Mouse (Mus musculus): ENCODE results near the gene Gm3415.
"Not testable (repeated sequence)": the region's sequence is repeated elsewhere in the genome, so short reads cannot be mapped to it uniquely, and the experiment has no call there.

DNA sequence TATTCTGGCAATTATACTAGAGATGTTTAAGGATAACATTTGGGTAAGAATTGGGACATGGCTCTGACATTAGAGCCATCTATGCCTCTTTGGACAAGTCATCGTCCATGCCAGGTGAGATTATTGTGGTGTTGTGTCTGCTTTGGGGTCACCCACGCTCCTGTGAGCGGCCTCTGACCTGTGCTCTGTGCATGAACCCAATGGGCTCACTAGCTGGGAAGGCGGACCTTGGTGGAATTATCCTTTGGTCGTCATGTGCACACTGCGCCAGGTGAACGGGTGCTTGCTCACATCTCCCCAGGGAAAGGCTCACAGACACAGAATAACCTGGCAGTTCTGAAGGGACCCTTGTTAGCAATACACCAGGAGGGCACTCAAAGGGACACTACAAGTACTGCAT is 43.3 kb downstream of the Gm3415 start:
- not testable (repeated sequence) for TF ChIP-seq POLR2AphosphoS2 (IDR thresholded peaks at IDR 0.05; ENCODE audit: insufficient read length, low read depth); CEBPB (IDR thresholded peaks at IDR 0.05; ENCODE audit: insufficient read depth, poor library complexity, severe bottlenecking); POLR2A (IDR thresholded peaks at IDR 0.05; ENCODE audit: insufficient read length, low read depth); MYOG (IDR thresholded peaks at IDR 0.05; ENCODE audit: control insufficient read depth in 1 of 3, insufficient read depth in 1 of 3, insufficient read length in 2 of 3, low read depth in 2 of 3); USF1 (IDR thresholded peaks at IDR 0.05; ENCODE audit: low read depth); MYOD1 (IDR thresholded peaks at IDR 0.05; ENCODE audit: control insufficient read depth in 1 of 3, insufficient read length in 2 of 3, low read depth in 2 of 3); E2F4 (IDR thresholded peaks at IDR 0.05; ENCODE audit: insufficient read depth); TCF12 (IDR thresholded peaks at IDR 0.05; ENCODE audit: insufficient read depth, poor library complexity, severe bottlenecking); TCF3 (IDR thresholded peaks at IDR 0.05; ENCODE audit: insufficient read length, low read depth); REST (IDR thresholded peaks at IDR 0.05; ENCODE audit: insufficient read depth, insufficient read length); SRF (IDR thresholded peaks at IDR 0.05; ENCODE audit: control insufficient read depth, insufficient read length, low read depth); MAX (IDR thresholded peaks at IDR 0.05; ENCODE audit: low read depth)

Measured in myocyte (in vitro differentiated cells).